ENCODE assay signal across 8 mouse cellular contexts in the genomic region with DNA sequence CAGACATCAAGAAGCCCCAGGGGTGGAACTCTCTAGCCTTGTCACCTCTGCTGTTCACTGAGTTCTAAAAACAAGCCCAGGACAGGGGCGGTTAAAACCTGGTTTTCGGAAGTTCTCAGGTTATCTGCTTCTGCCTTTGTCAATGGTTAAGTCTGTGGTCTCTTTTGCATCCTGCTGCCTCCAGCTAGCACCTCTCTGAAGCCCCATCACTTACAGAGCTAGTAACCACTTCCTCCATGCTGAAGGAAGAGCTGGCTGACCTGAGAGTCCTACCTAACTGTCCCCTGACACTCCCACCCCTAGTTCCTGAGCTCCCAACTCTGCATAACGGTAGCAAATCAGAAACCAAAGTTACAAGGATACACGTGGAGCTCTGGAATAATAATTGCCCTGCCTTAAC. TPM values are rescaled to one million over a fixed set of nuclear protein-coding genes. Genes with fewer than 3 reads are reported as not detected.
DNase-seq lines count a peak whose midpoint lies in the region; ATAC-seq and TF ChIP-seq lines count a peak whose summit lies in the region.

No protein-coding gene starts in this region.

- H3K27ac ChIP-seq in embryonic facial prominence, embryonic 13.5 days, result no peak overlapping the region
- no peak overlapping the region for H3K27ac ChIP-seq in limb, embryonic 13.5 days
- no peak overlapping the region for H3K27ac ChIP-seq in left cerebral cortex, adult 2 months

- TF ChIP-seq POLR2A in lung, adult 2 months (IDR thresholded peaks at IDR 0.05; ENCODE audit: borderline replicate concordance, extremely low read depth, low read depth, low read length), result no peak

- H3K9ac ChIP-seq in embryonic facial prominence, embryonic 13.5 days, result peak overlapping the region; percentile 80; the same call in 1 of the 2 replicates
- peak overlapping the region; percentile 77; the same call in 1 of the 2 replicates for H3K9ac ChIP-seq in limb, embryonic 13.5 days

- DNase-seq in lung, postnatal 36 days, result peak; percentile 27
- DNase-seq in lung, adult 2 months, result no peak
- peak; percentile 83 for DNase-seq in splenic B cell, adult 2 months (ENCODE audit: low read depth, low spot score)
- DNase-seq in left cerebral cortex, adult 2 months (ENCODE audit: extremely low spot score in 1 of 2, low spot score in 2 of 2), result no peak
- DNase-seq in ovary, postnatal 14 days (ENCODE audit: low spot score), result no peak
- DNase-seq in right cerebral cortex, postnatal 25 days, result no peak

- no peak for TF ChIP-seq CTCF in lung, adult 2 months (IDR thresholded peaks at IDR 0.05; ENCODE audit: insufficient read depth, low read length)
- TF ChIP-seq CTCF in left cerebral cortex, adult 2 months (IDR thresholded peaks at IDR 0.05), result no peak

- H3K4me2 ChIP-seq in embryonic facial prominence, embryonic 13.5 days, result peak overlapping the region; percentile 79
- peak overlapping the region; percentile 91 for H3K4me2 ChIP-seq in limb, embryonic 13.5 days (replicated peaks)

- H3K4me3 ChIP-seq in lung, adult 2 months (replicated peaks; ENCODE audit: extremely low read depth, low read depth, low read length), result no peak overlapping the region
- peak overlapping the region; percentile 76 for H3K4me3 ChIP-seq in embryonic facial prominence, embryonic 13.5 days
- peak overlapping the region; percentile 77 for H3K4me3 ChIP-seq in limb, embryonic 13.5 days
- no peak overlapping the region; the same call in 1 of the 2 replicates for H3K4me3 ChIP-seq in left cerebral cortex, adult 2 months

- H3K4me1 ChIP-seq in lung, adult 2 months (ENCODE audit: control insufficient read depth, insufficient read depth, low read length), result peaks cover 16% of the 10 kb centered on the region
- H3K4me1 ChIP-seq in embryonic facial prominence, embryonic 13.5 days, result peaks cover 49% of the 10 kb centered on the region
- H3K4me1 ChIP-seq in limb, embryonic 13.5 days, result peaks cover 30% of the 10 kb centered on the region

- WGBS in lung, adult 2 months, result 26% methylated on average over 4 of the region's 4 CpGs
- 43% methylated on average over 4 of the region's 4 CpGs for WGBS in embryonic facial prominence, embryonic 13.5 days
- WGBS in limb, embryonic 13.5 days, result 41% methylated on average over 4 of the region's 4 CpGs

- peaks cover 23% of the 10 kb centered on the region for H3K36me3 ChIP-seq in embryonic facial prominence, embryonic 13.5 days
- H3K36me3 ChIP-seq in limb, embryonic 13.5 days, result peaks cover 25% of the 10 kb centered on the region
- H3K36me3 ChIP-seq in splenic B cell, adult 2 months (ENCODE audit: control insufficient read depth, insufficient read depth, low read length, poor library complexity, severe bottlenecking), result peaks cover 3% of the 10 kb centered on the region

- intact Hi-C loops in left cerebral cortex, adult 2 months (cut with DNase I), result loop anchor here (5.0 kb wide), 1 partner anchor 43 kb away; a partner anchor contains a TSS

- no peaks in the 10 kb centered on the region for H3K9me3 ChIP-seq in embryonic facial prominence, embryonic 13.5 days
- no peaks in the 10 kb centered on the region for H3K9me3 ChIP-seq in limb, embryonic 13.5 days

- H3K27me3 ChIP-seq in embryonic facial prominence, embryonic 13.5 days, result no peaks in the 10 kb centered on the region
- no peaks in the 10 kb centered on the region for H3K27me3 ChIP-seq in limb, embryonic 13.5 days
- no peaks in the 10 kb centered on the region for H3K27me3 ChIP-seq in splenic B cell, adult 2 months (ENCODE audit: control insufficient read depth, insufficient read depth, low read length, poor library complexity, severe bottlenecking)

- ATAC-seq in embryonic facial prominence, embryonic 13.5 days (ENCODE audit: insufficient number of reproducible peaks, insufficient read depth, low FRiP score, low TSS enrichment, low read depth), result no peak
- no peak for ATAC-seq in limb, embryonic 13.5 days (ENCODE audit: low FRiP score, low read depth)

RNA-seq across cellular contexts. Expression of a gene that starts 1.0 kb away (rescaled TPM):
- polyA plus RNA-seq in lung, adult 2 months (2012; rRNA removed), result 51.5 and 52.4 TPM in 2 replicates
- 45.8 and 46.3 TPM in 2 replicates for polyA plus RNA-seq in embryonic facial prominence, embryonic 13.5 days (2015; fragmentation: Nextera tagmentation; extraction: Ambion mirVana)
- 55.3 and 55.7 TPM in 2 replicates for polyA plus RNA-seq in limb, embryonic 13.5 days (2015; fragmentation: Nextera tagmentation; extraction: Ambion mirVana)
- total RNA-seq in left cerebral cortex, adult 2 months (2021), result 10 to 100 TPM; 13.6 to 15.5 TPM

RNA-seq across cellular contexts. Expression of a gene that starts 1.3 kb away (rescaled TPM):
- 61.9 and 70.8 TPM in 2 replicates for polyA plus RNA-seq in lung, adult 2 months (2012; rRNA removed)
- 24.0 and 29.2 TPM in 2 replicates for polyA plus RNA-seq in embryonic facial prominence, embryonic 13.5 days (2015; fragmentation: Nextera tagmentation; extraction: Ambion mirVana)
- 24.2 and 25.6 TPM in 2 replicates for polyA plus RNA-seq in limb, embryonic 13.5 days (2015; fragmentation: Nextera tagmentation; extraction: Ambion mirVana)
- total RNA-seq in left cerebral cortex, adult 2 months (2021), result 10 to 100 TPM; 45.0 to 46.0 TPM

RNA-seq across cellular contexts. Expression of a gene that starts 22.8 kb away (rescaled TPM):
- 267 and 338 TPM in 2 replicates for polyA plus RNA-seq in lung, adult 2 months (2012; rRNA removed)
- 78.3 and 86.3 TPM in 2 replicates for polyA plus RNA-seq in embryonic facial prominence, embryonic 13.5 days (2015; fragmentation: Nextera tagmentation; extraction: Ambion mirVana)
- 86.1 and 87.8 TPM in 2 replicates for polyA plus RNA-seq in limb, embryonic 13.5 days (2015; fragmentation: Nextera tagmentation; extraction: Ambion mirVana)
- total RNA-seq in left cerebral cortex, adult 2 months (2021), result 10 to 100 TPM; 42.8 to 48.8 TPM

RNA-seq across cellular contexts. Expression of a gene that starts 41.3 kb away (rescaled TPM):
- 111 and 136 TPM in 2 replicates for polyA plus RNA-seq in lung, adult 2 months (2012; rRNA removed)
- polyA plus RNA-seq in embryonic facial prominence, embryonic 13.5 days (2015; fragmentation: Nextera tagmentation; extraction: Ambion mirVana), result 73.3 and 73.5 TPM in 2 replicates
- 74.5 and 80.0 TPM in 2 replicates for polyA plus RNA-seq in limb, embryonic 13.5 days (2015; fragmentation: Nextera tagmentation; extraction: Ambion mirVana)
- 100 to 1,000 TPM; 150 to 151 TPM for total RNA-seq in left cerebral cortex, adult 2 months (2021)

RNA-seq across cellular contexts. Expression of a gene that starts 43.9 kb away (rescaled TPM):
- polyA plus RNA-seq in lung, adult 2 months (2012; rRNA removed), result 87.0 and 91.3 TPM in 2 replicates
- polyA plus RNA-seq in embryonic facial prominence, embryonic 13.5 days (2015; fragmentation: Nextera tagmentation; extraction: Ambion mirVana), result 76.8 and 82.4 TPM in 2 replicates
- polyA plus RNA-seq in limb, embryonic 13.5 days (2015; fragmentation: Nextera tagmentation; extraction: Ambion mirVana), result 77.8 and 83.5 TPM in 2 replicates
- total RNA-seq in left cerebral cortex, adult 2 months (2021), result 10 to 100 TPM; 85.1 to 96.7 TPM

Comparison
In these comparisons a context has a peak if more than half of its experiments do, and no peak if none do; other contexts are left out.
1. DNase-seq: peak in lung, postnatal 36 days (single experiment) and splenic B cell, adult 2 months (single experiment); none in lung, adult 2 months (single experiment), left cerebral cortex, adult 2 months (0 of 2), ovary, postnatal 14 days (single experiment) and right cerebral cortex, postnatal 25 days (single experiment).
2. H3K4me3 ChIP-seq: peak in embryonic facial prominence, embryonic 13.5 days (single experiment) and limb, embryonic 13.5 days (single experiment); none in lung, adult 2 months (single experiment) and left cerebral cortex, adult 2 months (single experiment).